Mouse (Mus musculus) cerebellum, adult 2 months (tissue): ENCODE measurements around the gene Slc41a3. TPM values are rescaled to one million over a fixed set of nuclear protein-coding genes. Genes with fewer than 3 reads are reported as not detected.
A peak's percentile ranks its signal among the peaks of the same experiment; 100 is the strongest.

Source experiments
- DNase-seq, 2 experiments: peaks; one replicate each; pipeline ENCODE4 v3.0.0; 2021
- H3K27ac ChIP-seq: fragments of 200-500 bp; 2 replicates; pipeline ENCODE4 v1.5.1; 2012; ENCODE audit warnings: low read length, control low read depth, inconsistent platforms; ENCODE audit not compliant: insufficient read depth
- H3K27me3 ChIP-seq: fragments of 200-500 bp; 2 replicates; pipeline ENCODE4 v1.6.1; 2012; ENCODE audit warnings: inconsistent platforms, mild to moderate bottlenecking, low read length, moderate library complexity; ENCODE audit not compliant: control insufficient read depth, insufficient read depth
- H3K4me1 ChIP-seq: fragments of 200-500 bp; 2 replicates; pipeline ENCODE4 v1.6.1; 2011; ENCODE audit warnings: low read length; ENCODE audit not compliant: control insufficient read depth, insufficient read depth
- H3K4me3 ChIP-seq: fragments of 200-500 bp; replicated peaks from 2 replicates; pipeline ENCODE3; 2011; ENCODE audit warnings: mild to moderate bottlenecking, low read depth, low read length, control low read depth; ENCODE audit not compliant: insufficient read depth
- CTCF ChIP-seq: fragments of 200-500 bp; IDR thresholded peaks from 2 replicates; pipeline ENCODE4 v1.5.1; 2011; ENCODE audit warnings: low read depth, mild to moderate bottlenecking, control low read depth, low read length, moderate library complexity, borderline replicate concordance; ENCODE audit not compliant: insufficient read depth
- POLR2A ChIP-seq: fragments of 200-500 bp; IDR thresholded peaks from 2 replicates; pipeline ENCODE4 v1.6.1; 2011; ENCODE audit warnings: low read length, control low read depth, borderline replicate concordance; ENCODE audit not compliant: insufficient read depth
- WGBS: fragments of 180-500 bp; shearing (Covaris S2); methylation state at CpG from one replicate; pipeline ENCODE4 v1.1.7; 2018; 5-methylcytosine and 5-hydroxymethylcytosine counted together
- polyA plus RNA-seq: library from polyadenylated mRNA; depleted of rRNA; stranded (reverse); fragments of >200 nt; gene quantifications from 2 replicates; pipeline ENCODE4 v1.2.3, GENCODE M21; 2012

Gene Slc41a3
- polyA plus RNA-seq, 1 experiment = 32.8 TPM

DNA sequence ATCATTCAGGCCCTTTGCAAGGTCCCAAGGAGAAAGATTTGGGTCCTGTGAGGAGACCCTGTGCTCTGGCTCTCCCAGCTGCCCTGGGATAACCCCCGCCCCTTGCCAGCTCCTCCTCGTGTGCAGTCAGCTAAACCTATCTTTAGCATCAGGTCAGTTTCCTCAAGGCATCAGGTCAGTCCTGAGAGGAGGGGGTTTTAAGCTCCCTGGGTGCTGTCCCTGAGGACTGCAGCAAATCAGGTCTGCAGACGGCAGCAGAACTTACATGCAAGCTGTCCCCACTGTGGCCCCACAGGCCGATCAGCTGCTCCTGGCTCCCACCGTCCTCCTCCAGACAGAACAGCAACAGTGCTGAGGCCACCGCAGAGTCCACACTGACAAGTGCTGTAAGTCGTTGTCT, 2.8 kb upstream of the Slc41a3 start:
- H3K4me3 ChIP-seq = no peak overlapping the region
- TF ChIP-seq POLR2A (no peak), CTCF (no peak)
- H3K27ac ChIP-seq = no peak overlapping the region
- DNase-seq = no peak
- H3K27me3 ChIP-seq = no peaks in the 10 kb centered on the region
- H3K4me1 ChIP-seq = peaks cover 12% of the 10 kb centered on the region
- WGBS = 70% methylated on average over 7 of the region's 7 CpGs

- H3K4me1 ChIP-seq = peaks cover 7% of the 10 kb centered on the region
- no peak overlapping the region for H3K27ac ChIP-seq
- H3K4me3 ChIP-seq = no peak overlapping the region
- no peaks in the 10 kb centered on the region for H3K27me3 ChIP-seq
- no peak for DNase-seq
- TF ChIP-seq POLR2A (no peak), CTCF (no peak)
- WGBS = 95% methylated on average over 3 of the region's 3 CpGs
Observed at GRCm38 (mm10) chr6:90602304-90602703, 2.2 kb upstream of the Slc41a3 start.

- TF ChIP-seq CTCF (no peak), POLR2A (no peak)
- Histone ChIP-seq H3K4me1 (peaks cover 3% of the 10 kb centered on the region; the same call in 1 of the 2 replicates), H3K27ac (no peak overlapping the region), H3K4me3 (no peak overlapping the region), H3K27me3 (no peaks in the 10 kb centered on the region)
- 49% methylated on average over 7 of the region's 7 CpGs for WGBS
- no peak for DNase-seq
Observed at GRCm38 (mm10) chr6:90603126-90603525, 1.4 kb upstream of the Slc41a3 start.

DNA sequence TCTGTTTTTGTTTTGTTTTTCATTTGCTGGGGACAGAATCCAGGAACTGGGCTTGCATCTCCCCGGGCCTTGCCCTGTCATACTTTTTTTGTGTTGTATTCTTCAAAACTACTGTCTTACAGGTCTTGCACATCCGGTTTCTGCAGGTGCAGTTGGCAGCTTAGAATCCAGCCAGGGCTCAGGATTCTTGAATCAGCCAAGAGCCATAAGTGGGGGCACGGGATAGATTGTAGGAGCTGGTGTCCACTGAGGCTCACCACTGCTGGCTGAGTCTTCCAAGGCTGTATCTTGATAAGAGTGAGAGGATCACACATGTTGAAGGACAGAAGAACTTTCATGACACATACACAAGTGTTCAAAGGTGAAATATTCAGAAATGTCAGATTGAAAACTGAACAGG, 395 bp upstream of the Slc41a3 start:
- TF ChIP-seq POLR2A (no peak), CTCF (no peak)

GRCm38 (mm10) chr6:90605298-90605665, 757 bp downstream of the Slc41a3 start:
- Histone ChIP-seq H3K4me3 (peak overlapping the region; percentile 87), H3K27ac (no peak overlapping the region), H3K27me3 (no peaks in the 10 kb centered on the region), H3K4me1 (no peaks in the 10 kb centered on the region)
- TF ChIP-seq POLR2A (no peak), CTCF (no peak)
- WGBS = 38% methylated on average over 5 of the region's 5 CpGs
- DNase-seq = no peak

More for the DNA sequence above, 395 bp upstream of the Slc41a3 start:
- Histone ChIP-seq H3K4me3 (no peak overlapping the region), H3K4me1 (no peaks in the 10 kb centered on the region), H3K27ac (no peak overlapping the region), H3K27me3 (no peaks in the 10 kb centered on the region)
- DNase-seq = peak in 1 of 2 experiments; percentile 27
- 67% methylated on average over 3 of the region's 3 CpGs for WGBS

- TF ChIP-seq CTCF = peak; percentile 84
- TF ChIP-seq POLR2A = no peak
- WGBS = 28% methylated on average over 7 of the region's 7 CpGs
- H3K4me1 ChIP-seq = no peaks in the 10 kb centered on the region
- H3K27ac ChIP-seq = no peak overlapping the region
- no peaks in the 10 kb centered on the region for H3K27me3 ChIP-seq
- H3K4me3 ChIP-seq = no peak overlapping the region
- DNase-seq = peak; percentile 62 to 69
Observed at GRCm38 (mm10) chr6:90606538-90606937, 2.0 kb downstream of the Slc41a3 start.

- Histone ChIP-seq H3K4me3 (no peak overlapping the region), H3K27ac (no peak overlapping the region), H3K27me3 (no peaks in the 10 kb centered on the region), H3K4me1 (no peaks in the 10 kb centered on the region)
- whole genome bisulfite sequencing = 13% methylated on average over 5 of the region's 5 CpGs
- DNase-seq = peak; percentile 55
- TF ChIP-seq CTCF (peak; percentile 81), POLR2A (no peak)
Observed at GRCm38 (mm10) chr6:90607196-90607595, 2.7 kb downstream of the Slc41a3 start.

- no peak for TF ChIP-seq CTCF
- TF ChIP-seq POLR2A = no peak
- Histone ChIP-seq H3K27ac (no peak overlapping the region), H3K4me3 (no peak overlapping the region), H3K4me1 (no peaks in the 10 kb centered on the region), H3K27me3 (no peaks in the 10 kb centered on the region)
- DNase-seq = no peak
- WGBS = 80% methylated on average over 6 of the region's 6 CpGs
Observed at GRCm38 (mm10) chr6:90608186-90608585, 3.7 kb downstream of the Slc41a3 start.
